Mouse (Mus musculus): ENCODE data around the gene Gp1ba. TPM values are rescaled to one million over a fixed set of nuclear protein-coding genes. Genes with fewer than 3 reads are reported as not detected.

Gene Gp1ba
- total and polyA plus RNA-seq, 3 experiments = 1.6 to 5.0 TPM; not detected in 1

GRCm38 (mm10) chr11:70643051-70643450, 4.1 kb downstream of the Gp1ba start:
- H3K4me1 ChIP-seq (ENCODE audit: control insufficient read depth in 1 of 2, insufficient read depth in 2 of 2, low read length in 2 of 2) = peaks cover 4 to 43% of the 10 kb centered on the region in 2 experiments
- peaks cover 0 to 35% of the 10 kb centered on the region in 2 experiments; a peak in 2 of 4 replicates for H3K36me3 ChIP-seq (ENCODE audit: control insufficient read depth in 1 of 2, insufficient read depth in 2 of 2, low read length in 2 of 2)

DNA sequence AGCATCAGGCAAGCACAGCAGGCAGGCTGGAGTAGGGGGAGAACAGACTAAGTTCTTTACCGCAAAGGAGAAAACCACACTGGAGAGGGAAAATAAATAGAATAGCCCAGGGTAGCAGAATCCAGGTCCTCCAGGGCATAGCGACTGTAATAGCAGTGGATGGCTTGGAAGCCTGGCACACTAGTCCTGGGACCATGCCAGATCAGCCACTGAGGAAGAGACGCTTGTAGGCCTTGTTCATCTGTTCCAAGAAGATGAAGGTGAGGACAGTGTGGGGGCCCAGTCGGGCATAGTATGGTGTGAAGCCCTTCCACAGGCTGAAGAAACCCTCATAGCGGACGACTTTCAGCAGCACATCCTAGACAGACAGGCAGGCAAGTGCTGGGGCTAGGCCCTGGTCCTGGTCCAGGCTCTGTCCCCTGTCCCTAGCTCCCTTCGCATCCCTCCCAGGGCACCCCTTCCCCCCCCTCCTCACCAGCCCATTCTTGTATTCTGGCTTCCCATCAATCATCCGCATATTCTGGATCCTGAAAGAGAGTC, 5.7 kb downstream of the Gp1ba start:
- no peaks in the 10 kb centered on the region for H3K27me3 ChIP-seq (ENCODE audit: control insufficient read depth in 1 of 2, insufficient read depth in 2 of 2, low read length in 2 of 2)
- peaks cover 50% of the 10 kb centered on the region for H3K79me2 ChIP-seq (ENCODE audit: control insufficient read depth, insufficient read depth, low read length, poor library complexity)
- TF ChIP-seq USF2 (IDR thresholded peaks at IDR 0.05; ENCODE audit: borderline replicate concordance in 1 of 2, insufficient read depth in 1 of 2, low read depth in 1 of 2, low read length in 2 of 2) = no peak
- TF ChIP-seq MAFK (IDR thresholded peaks at IDR 0.05; ENCODE audit: borderline replicate concordance, low read depth, low read length) = no peak
- no peak for TF ChIP-seq SMC3 (IDR thresholded peaks at IDR 0.05; ENCODE audit: low read depth, low read length)
- no peak for TF ChIP-seq GABPA (IDR thresholded peaks at IDR 0.05; ENCODE audit: low read depth, low read length)
- no peak for TF ChIP-seq MAX (IDR thresholded peaks at IDR 0.05; ENCODE audit: low read length)
- TF ChIP-seq USF1 (IDR thresholded peaks at IDR 0.05; ENCODE audit: low read depth, low read length) = no peak
- no peak for TF ChIP-seq MYB (IDR thresholded peaks at IDR 0.05; ENCODE audit: low read depth, low read length)
- TF ChIP-seq RAD21 (IDR thresholded peaks at IDR 0.05; ENCODE audit: low read depth, low read length) = no peak
- TF ChIP-seq CHD1 (IDR thresholded peaks at IDR 0.05; ENCODE audit: low read depth, low read length) = no peak
- no peak for TF ChIP-seq JUND (IDR thresholded peaks at IDR 0.05; ENCODE audit: low read depth, low read length)
- TF ChIP-seq TAL1 (IDR thresholded peaks at IDR 0.05; ENCODE audit: low read length) = no peak
- no peak for TF ChIP-seq POLR2AphosphoS5 (IDR thresholded peaks at IDR 0.05; ENCODE audit: borderline replicate concordance, low read depth, low read length)
- TF ChIP-seq SIN3A (IDR thresholded peaks at IDR 0.05; ENCODE audit: low read length) = no peak
- no peak for TF ChIP-seq CHD2 (IDR thresholded peaks at IDR 0.05; ENCODE audit: low read length)
- no peak for TF ChIP-seq ZMIZ1 (IDR thresholded peaks at IDR 0.05; ENCODE audit: low read depth, low read length)
- TF ChIP-seq NRF1 (IDR thresholded peaks at IDR 0.05; ENCODE audit: insufficient read depth, low read depth, low read length, poor library complexity, severe bottlenecking) = no peak
- peaks cover 5 to 35% of the 10 kb centered on the region in 2 experiments for H3K36me3 ChIP-seq (ENCODE audit: control insufficient read depth in 1 of 2, insufficient read depth in 2 of 2, low read length in 2 of 2)
- no peak for DNase-seq (ENCODE audit: low read depth, low spot score)
- H3K27ac ChIP-seq (ENCODE audit: control insufficient read depth, low read depth, low read length) = no peak overlapping the region
- no peaks in the 10 kb centered on the region for H3K9me3 ChIP-seq (replicated peaks; ENCODE audit: insufficient read depth, low read length)
- H3K9ac ChIP-seq (ENCODE audit: control insufficient read depth, low read depth, low read length, poor library complexity, severe bottlenecking) = no peak overlapping the region
- no peak overlapping the region for H3K4me3 ChIP-seq (ENCODE audit: control insufficient read depth in 1 of 2, insufficient read depth in 1 of 2, low read depth in 2 of 2, low read length in 2 of 2)
- peaks cover 6 to 41% of the 10 kb centered on the region in 2 experiments for H3K4me1 ChIP-seq (ENCODE audit: control insufficient read depth in 1 of 2, insufficient read depth in 2 of 2, low read length in 2 of 2)

More at GRCm38 (mm10) chr11:70643051-70643450, 4.1 kb downstream of the Gp1ba start:
- Histone ChIP-seq H3K79me2 (ENCODE audit: control insufficient read depth, insufficient read depth, low read length, poor library complexity) (peaks cover 38% of the 10 kb centered on the region), H3K27ac (ENCODE audit: control insufficient read depth, low read depth, low read length) (no peak overlapping the region), H3K4me3 (ENCODE audit: control insufficient read depth in 1 of 2, insufficient read depth in 1 of 2, low read depth in 2 of 2, low read length in 2 of 2) (no peak overlapping the region), H3K9me3 (replicated peaks; ENCODE audit: insufficient read depth, low read length) (no peaks in the 10 kb centered on the region), H3K9ac (ENCODE audit: control insufficient read depth, low read depth, low read length, poor library complexity, severe bottlenecking) (no peak overlapping the region), H3K27me3 (ENCODE audit: control insufficient read depth in 1 of 2, insufficient read depth in 2 of 2, low read length in 2 of 2) (no peaks in the 10 kb centered on the region)
- TF ChIP-seq NELFE (IDR thresholded peaks at IDR 0.05; ENCODE audit: low read depth, low read length) = no peak
- no peak for TF ChIP-seq E2F4 (IDR thresholded peaks at IDR 0.05; ENCODE audit: borderline replicate concordance, low read depth, low read length)
- no peak for TF ChIP-seq UBTF (IDR thresholded peaks at IDR 0.05; ENCODE audit: borderline replicate concordance, insufficient read depth, low read depth, low read length)
- TF ChIP-seq CHD1 (IDR thresholded peaks at IDR 0.05; ENCODE audit: low read depth, low read length) = no peak
- TF ChIP-seq POLR2A (IDR thresholded peaks at IDR 0.05; ENCODE audit: control insufficient read depth in 1 of 2, insufficient read depth in 1 of 2, low read depth in 1 of 2, low read length in 2 of 2, poor library complexity in 1 of 2) = 0 out of 4 replicates have a peak, but pooled peaks of 1 of the 2 experiments have one; percentile 29
- DNase-seq (ENCODE audit: low read depth, low spot score) = no peak
